Comparison of ENCODE assay signal across 12 mouse cellular contexts in genomic region chr8:77288492-77288891, GRCm38 (mm10).
"Had no signal": no experiment of that assay in that cellular context is flagged by ENCODE, and none has a peak within 500 bp of the region (broad histone marks: within the 10 kb centered on the region; RNA-seq: fewer than 3 reads in every experiment).

No protein-coding gene starts in this region.

- H3K4me2 ChIP-seq: kidney, embryonic 15.5 days; limb, embryonic 13.5 days; midbrain, embryonic 12.5 days; neural tube, embryonic 15.5 days had no signal

- H3K27me3 ChIP-seq: kidney, embryonic 15.5 days; limb, embryonic 13.5 days; midbrain, embryonic 12.5 days; neural tube, embryonic 15.5 days had no signal

- H3K4me3 ChIP-seq: kidney, embryonic 15.5 days; limb, embryonic 13.5 days; midbrain, embryonic 12.5 days; neural tube, embryonic 15.5 days had no signal

- H3K4me1 ChIP-seq: kidney, embryonic 15.5 days; midbrain, embryonic 12.5 days; neural tube, embryonic 15.5 days had no signal

- H3K9me3 ChIP-seq: kidney, embryonic 15.5 days; limb, embryonic 13.5 days; neural tube, embryonic 15.5 days had no signal

- H3K9ac ChIP-seq: kidney, embryonic 15.5 days; limb, embryonic 13.5 days; liver, embryonic 14.5 days; midbrain, embryonic 12.5 days; neural tube, embryonic 15.5 days had no signal

- H3K36me3 ChIP-seq: kidney, embryonic 15.5 days; midbrain, embryonic 12.5 days; neural tube, embryonic 15.5 days had no signal

- H3K27ac ChIP-seq: kidney, embryonic 15.5 days; limb, embryonic 13.5 days; liver, embryonic 14.5 days; midbrain, embryonic 12.5 days; neural tube, embryonic 15.5 days had no signal

- DNase-seq: kidney, adult 2 months; kidney, postnatal 14 days; layer of hippocampus, postnatal 36 days; right cerebral cortex, postnatal 4 days; spleen, adult 18-20 months; thymus, adult 2 months; thymus, postnatal 25 days had no signal
